Mouse (Mus musculus) thymus, postnatal 4 days (tissue): Measurements from ENCODE around the gene Olfr513.

Experiments used
- DNase-seq: peaks from one replicate; pipeline ENCODE4 v3.0.0; 2021

The Olfr513 gene

GRCm38 (mm10) chr7:108750673-108751072 lies at the start of gene Olfr513:
TSS of gene Olfr513 (plus strand) at chr7:108750973.
- DNase-seq = no peak

- DNase-seq = no peak
Measured at GRCm38 (mm10) chr7:108713020-108713419, 37.8 kb upstream of the Olfr513 start, which contains the start of gene Olfr512. TSS of gene Olfr512 (plus strand) at chr7:108713320.

GRCm38 (mm10) chr7:108760411-108760810 lies 9.6 kb downstream of the Olfr513 start:
- no peak for DNase-seq

- no peak for DNase-seq
Measured at GRCm38 (mm10) chr7:108797205-108797933, 46.6 kb downstream of the Olfr513 start.
